In genomic region chr6:72237035-72237434, GRCm38 (mm10) we compare ENCODE assay signal across 8 mouse cellular contexts. TPM values are rescaled to one million over a fixed set of nuclear protein-coding genes. Genes with fewer than 3 reads are reported as not detected.
DNase-seq lines count a peak whose midpoint lies in the region; TF ChIP-seq lines count a peak whose summit lies in the region.

No protein-coding gene starts in this region.

- H3K36me3 ChIP-seq in CH12.LX (replicated peaks in 1 of 2; ENCODE audit: control insufficient read depth in 1 of 2, insufficient read depth in 1 of 2, low read length in 1 of 2): no peaks in the 10 kb centered on the region

- H3K27me3 ChIP-seq in CH12.LX (replicated peaks): peaks cover 84% of the 10 kb centered on the region

- no peaks in the 10 kb centered on the region for H3K79me2 ChIP-seq in CH12.LX (replicated peaks; ENCODE audit: control insufficient read depth, extremely low read depth, insufficient read depth, poor library complexity, severe bottlenecking)

- H3K4me1 ChIP-seq in CH12.LX (ENCODE audit: control insufficient read depth in 1 of 2, insufficient read depth in 2 of 2): peaks cover 18 to 66% of the 10 kb centered on the region in 2 experiments

- peak; percentile 80 for TF ChIP-seq RAD21 in CH12.LX (IDR thresholded peaks at IDR 0.05; ENCODE audit: low read depth, low read length)

- in situ Hi-C loops in CH12.LX (cut with MboI; ENCODE audit: low pct_ligation_motif_present, low pct_unique_long_range_greater_than_20kb, low sequenced_read_pairs): loop anchor here (5.0 kb wide), 1 partner anchor 50 kb away; no protein-coding TSS in a partner anchor

- peak; percentile 92 for TF ChIP-seq CTCF in CH12.LX (conservative IDR thresholded peaks at IDR 0.05 in 1 of 2, IDR thresholded peaks at IDR 0.05 in 1 of 2; ENCODE audit: low read depth in 2 of 2, low read length in 2 of 2)

- no peak for TF ChIP-seq POLR2A in CH12.LX (IDR thresholded peaks at IDR 0.05; ENCODE audit: low read depth, low read length)

- peak overlapping the region; percentile 94 for H3K4me2 ChIP-seq in CH12.LX (ENCODE audit: insufficient read depth, low read depth, poor library complexity, severe bottlenecking)

- no peak overlapping the region for H3K4me3 ChIP-seq in CH12.LX (replicated peaks in 1 of 3; ENCODE audit: low read depth in 2 of 3, low read length in 2 of 3, poor library complexity in 1 of 3)

- no peak for TF ChIP-seq EP300 in CH12.LX (IDR thresholded peaks at IDR 0.05; ENCODE audit: low read length)

- H3K27ac ChIP-seq in CH12.LX (ENCODE audit: insufficient read depth, low read depth): no peak overlapping the region

- no peaks in the 10 kb centered on the region for H3K9me3 ChIP-seq in CH12.LX (replicated peaks; ENCODE audit: low read length)

- dilution Hi-C loops in CH12.LX (cut with MboI; ENCODE audit: extremely low pct_ligation_motif_present, extremely low pct_unique_long_range_greater_than_20kb, low sequenced_read_pairs): no loop called here

- no peak overlapping the region for H3K9ac ChIP-seq in CH12.LX (ENCODE audit: insufficient read depth, low read depth)

- peak; percentile 81 for DNase-seq in CH12.LX (ENCODE audit: extremely low read depth)
- peak; percentile 86 for DNase-seq in adrenal gland, adult 2 months
- peak; percentile 97 for DNase-seq in embryo, embryonic 10.5 days (ENCODE audit: low spot score)
- DNase-seq in heart, adult 8-10 months (ENCODE audit: low spot score): peak; percentile 90
- peak; percentile 63 for DNase-seq in layer of hippocampus, adult 9-11 months
- peak; percentile 94 for DNase-seq in lung, postnatal 36 days
- DNase-seq in right cerebral cortex, postnatal 36 days (ENCODE audit: low spot score in 2 of 2): peak; percentile 55 to 56
- peak; percentile 72 to 91 for DNase-seq in urinary bladder, postnatal 4 days (ENCODE audit: low spot score in 2 of 2)

TF ChIP-seq in CH12.LX, 34 proteins besides CTCF, POLR2A, EP300 and RAD21:
- peak; percentile 23; the same call in 1 of the 2 replicates for TF ChIP-seq TCF12 (IDR thresholded peaks at IDR 0.05; ENCODE audit: low read depth, low read length)
- TF ChIP-seq IRF4 (IDR thresholded peaks at IDR 0.05; ENCODE audit: low read depth, low read length): peak; percentile 41; the same call in 1 of the 2 replicates
- TF ChIP-seq KAT2A (IDR thresholded peaks at IDR 0.05; ENCODE audit: insufficient replicate concordance, low read length): no peak
- no peak for TF ChIP-seq TBP (conservative IDR thresholded peaks at IDR 0.05; ENCODE audit: low read depth, low read length)
- TF ChIP-seq ZC3H11A (IDR thresholded peaks at IDR 0.05; ENCODE audit: low read depth, low read length): peak; percentile 56; the same call in 1 of the 2 replicates
- 0 out of 2 replicates have a peak, but pooled peaks have one; percentile 31 for TF ChIP-seq MYC (IDR thresholded peaks at IDR 0.05; ENCODE audit: low read depth, low read length)
- 0 out of 2 replicates have a peak, but pooled peaks have one; percentile 18 for TF ChIP-seq MEF2A (IDR thresholded peaks at IDR 0.05; ENCODE audit: borderline replicate concordance, low read depth, low read length)
- peak; percentile 96 for TF ChIP-seq SMC3 (IDR thresholded peaks at IDR 0.05; ENCODE audit: low read depth, low read length)
- no peak for TF ChIP-seq JUN (IDR thresholded peaks at IDR 0.05; ENCODE audit: insufficient read depth, low read depth, low read length)
- TF ChIP-seq MXI1 (IDR thresholded peaks at IDR 0.05; ENCODE audit: low read depth, low read length): peak; percentile 24; the same call in 1 of the 2 replicates
- TF ChIP-seq CHD2 (IDR thresholded peaks at IDR 0.05; ENCODE audit: low read length): no peak

RNA-seq across cellular contexts. Expression of gene Atoh8, which starts 1.7 kb away (rescaled TPM):
- total RNA-seq in CH12.LX (2012; rRNA removed): 4.7 and 5.0 TPM in 2 replicates
- total RNA-seq in CH12.LX (2014; rRNA removed): 0.23 and 0.31 TPM in 2 replicates
- polyA plus RNA-seq in CH12.LX (2012; ENCODE audit: insufficient read length, low read depth): 1.1 and 1.6 TPM in 2 replicates
- 1 to 10 TPM; 2.3 to 3.1 TPM for total RNA-seq in adrenal gland, adult 2 months (2021)
- polyA plus RNA-seq in adrenal gland, adult 2 months (2012; rRNA removed): 5.5 and 8.3 TPM in 2 replicates
- 10 to 100 TPM in 2 of 4 experiments, 1 to 10 TPM in 2; 9.6 to 10.9 (median 10.1) TPM for total RNA-seq in heart, adult 8-10 months (2022)
